In genomic region chr19:45718286-45718685, GRCm38 (mm10) we compare ENCODE assay signal across 11 mouse cellular contexts. TPM values are rescaled to one million over a fixed set of nuclear protein-coding genes. Genes with fewer than 3 reads are reported as not detected.
DNase-seq lines count a peak whose midpoint lies in the region; ATAC-seq lines count a peak whose summit lies in the region.
"Had no signal": no experiment of that assay in that cellular context is flagged by ENCODE, and none has a peak within 500 bp of the region (broad histone marks: within the 10 kb centered on the region; RNA-seq: fewer than 3 reads in every experiment).

No protein-coding gene starts in this region.

- H3K27me3 ChIP-seq in kidney, embryonic 15.5 days: no peaks in the 10 kb centered on the region
- no peaks in the 10 kb centered on the region for H3K27me3 ChIP-seq in embryonic facial prominence, embryonic 11.5 days (ENCODE audit: control insufficient read depth, insufficient read depth, low read length)
- H3K27me3 ChIP-seq in forebrain, embryonic 12.5 days: peaks cover 71% of the 10 kb centered on the region
- H3K27me3 ChIP-seq in midbrain, embryonic 14.5 days (ENCODE audit: control insufficient read depth, insufficient read depth, low read length): peaks cover 39% of the 10 kb centered on the region

- H3K9ac ChIP-seq in kidney, embryonic 15.5 days: no peak overlapping the region
- H3K9ac ChIP-seq in embryonic facial prominence, embryonic 11.5 days (replicated peaks; ENCODE audit: low read length): peak overlapping the region; percentile 19; the same call in 1 of the 2 replicates
- no peak overlapping the region for H3K9ac ChIP-seq in forebrain, embryonic 12.5 days
- no peak overlapping the region for H3K9ac ChIP-seq in midbrain, embryonic 14.5 days (replicated peaks; ENCODE audit: low read length)

- ATAC-seq in kidney, embryonic 15.5 days (replicated peaks; ENCODE audit: low FRiP score): no peak
- no peak for ATAC-seq in embryonic facial prominence, embryonic 11.5 days (replicated peaks; ENCODE audit: insufficient number of reproducible peaks, low FRiP score, low TSS enrichment, low read depth)
- 0 out of 2 replicates have a peak, but pooled peaks have one; percentile 6 for ATAC-seq in forebrain, embryonic 12.5 days (ENCODE audit: low FRiP score)
- ATAC-seq in midbrain, embryonic 14.5 days (ENCODE audit: low FRiP score, low TSS enrichment): no peak

- intact Hi-C loops in gastrocnemius, postnatal 14 days (cut with DNase I; ENCODE audit: low total_unique reads): no loop called here

- no peak overlapping the region for H3K27ac ChIP-seq in kidney, embryonic 15.5 days
- H3K27ac ChIP-seq in embryonic facial prominence, embryonic 11.5 days (replicated peaks; ENCODE audit: low read depth, low read length): no peak overlapping the region
- H3K27ac ChIP-seq in forebrain, embryonic 12.5 days: 0 out of 2 replicates have a peak overlapping the region, but pooled peaks have one; percentile 16
- H3K27ac ChIP-seq in midbrain, embryonic 14.5 days (replicated peaks; ENCODE audit: low read depth, low read length): peak overlapping the region; percentile 81

- H3K4me2 ChIP-seq in kidney, embryonic 15.5 days: peak overlapping the region; percentile 49
- no peak overlapping the region; the same call in 1 of the 2 replicates for H3K4me2 ChIP-seq in embryonic facial prominence, embryonic 11.5 days (ENCODE audit: low read depth, low read length)
- H3K4me2 ChIP-seq in forebrain, embryonic 12.5 days: peak overlapping the region; percentile 40; the same call in 1 of the 2 replicates
- peak overlapping the region; percentile 55 for H3K4me2 ChIP-seq in midbrain, embryonic 14.5 days (ENCODE audit: low read length)

- no peaks in the 10 kb centered on the region for H3K36me3 ChIP-seq in kidney, embryonic 15.5 days
- no peaks in the 10 kb centered on the region for H3K36me3 ChIP-seq in embryonic facial prominence, embryonic 11.5 days (replicated peaks; ENCODE audit: control insufficient read depth, insufficient read depth, low read depth, low read length)
- no peaks in the 10 kb centered on the region for H3K36me3 ChIP-seq in forebrain, embryonic 12.5 days (replicated peaks)
- no peaks in the 10 kb centered on the region for H3K36me3 ChIP-seq in midbrain, embryonic 14.5 days (ENCODE audit: control insufficient read depth, insufficient read depth, low read length)
- H3K36me3 ChIP-seq: G1E had no signal

- peaks cover 15% of the 10 kb centered on the region for H3K4me1 ChIP-seq in kidney, embryonic 15.5 days
- H3K4me1 ChIP-seq in embryonic facial prominence, embryonic 11.5 days (ENCODE audit: control insufficient read depth, insufficient read depth, low read length): no peaks in the 10 kb centered on the region
- H3K4me1 ChIP-seq in forebrain, embryonic 12.5 days: peaks cover 25% of the 10 kb centered on the region
- peaks cover 12% of the 10 kb centered on the region for H3K4me1 ChIP-seq in midbrain, embryonic 14.5 days (ENCODE audit: control insufficient read depth, insufficient read depth, low read length)

- 61% methylated on average over 3 of the region's 3 CpGs for WGBS in kidney, embryonic 15.5 days
- WGBS in embryonic facial prominence, embryonic 11.5 days: 63% methylated on average over 3 of the region's 3 CpGs
- WGBS in forebrain, embryonic 12.5 days: 68% methylated on average over 3 of the region's 3 CpGs
- WGBS in midbrain, embryonic 14.5 days: 51% methylated on average over 3 of the region's 3 CpGs

- DNase-seq in kidney, adult 9 months: no peak
- DNase-seq in embryonic facial prominence, embryonic 11.5 days (ENCODE audit: low spot score): no peak
- no peak for DNase-seq in midbrain, embryonic 14.5 days
- DNase-seq in right cerebral cortex, postnatal 10 days (ENCODE audit: low spot score in 2 of 2): no peak
- no peak for DNase-seq in urinary bladder, postnatal 10 days (ENCODE audit: low spot score)
- no peak for DNase-seq in gastrocnemius, postnatal 14 days
- DNase-seq: gastrocnemius, postnatal 25 days had no signal

- H3K4me3 ChIP-seq in kidney, embryonic 15.5 days (replicated peaks): no peak overlapping the region; the same call in 1 of the 2 replicates
- no peak overlapping the region for H3K4me3 ChIP-seq in embryonic facial prominence, embryonic 11.5 days (ENCODE audit: low read depth, low read length)
- 0 out of 2 replicates have a peak overlapping the region, but pooled peaks have one; percentile 11 for H3K4me3 ChIP-seq in forebrain, embryonic 12.5 days (replicated peaks)
- H3K4me3 ChIP-seq in midbrain, embryonic 14.5 days (replicated peaks; ENCODE audit: low read depth, low read length): no peak overlapping the region; the same call in 1 of the 2 replicates

- no peaks in the 10 kb centered on the region for H3K9me3 ChIP-seq in kidney, embryonic 15.5 days (replicated peaks)
- H3K9me3 ChIP-seq in embryonic facial prominence, embryonic 11.5 days (replicated peaks; ENCODE audit: control insufficient read depth, low read length): no peaks in the 10 kb centered on the region
- H3K9me3 ChIP-seq in forebrain, embryonic 12.5 days: no peaks in the 10 kb centered on the region
- H3K9me3 ChIP-seq in midbrain, embryonic 14.5 days (ENCODE audit: control insufficient read depth, low read length): no peaks in the 10 kb centered on the region
- H3K9me3 ChIP-seq: G1E had no signal

RNA-seq across cellular contexts. Expression of gene Fgf8, which starts 24.4 kb away (rescaled TPM):
- 17.8 and 20.3 TPM in 2 replicates for polyA plus RNA-seq in kidney, embryonic 15.5 days (2015; fragmentation: Nextera tagmentation; extraction: Ambion mirVana)
- 17.7 and 20.5 TPM in 2 replicates for polyA plus RNA-seq in embryonic facial prominence, embryonic 11.5 days (2014; fragmentation: Nextera tagmentation; extraction: Ambion mirVana)
- polyA plus RNA-seq in forebrain, embryonic 12.5 days (2016; fragmentation: Nextera tagmentation; extraction: Ambion mirVana): 4.6 TPM in 2 replicates
- 0.18 and 0.54 TPM in 2 replicates for polyA plus RNA-seq in midbrain, embryonic 14.5 days (2014; fragmentation: Nextera tagmentation; extraction: Ambion mirVana)
- total RNA-seq in gastrocnemius, postnatal 14 days (2021): not detected
- total RNA-seq: G1E; gastrocnemius, postnatal 25 days; liver, adult 2 months had no signal
- polyA plus RNA-seq: G1E; liver, adult 2 months had no signal

RNA-seq across cellular contexts. Expression of gene Npm3, which starts 31.1 kb away (rescaled TPM):
- 20.8 and 28.5 TPM in 2 replicates for polyA plus RNA-seq in kidney, embryonic 15.5 days (2015; fragmentation: Nextera tagmentation; extraction: Ambion mirVana)
- 15.2 and 17.2 TPM in 2 replicates for polyA plus RNA-seq in embryonic facial prominence, embryonic 11.5 days (2014; fragmentation: Nextera tagmentation; extraction: Ambion mirVana)
- 9.0 and 10.7 TPM in 2 replicates for polyA plus RNA-seq in forebrain, embryonic 12.5 days (2016; fragmentation: Nextera tagmentation; extraction: Ambion mirVana)
- 7.6 and 26.4 TPM in 2 replicates for polyA plus RNA-seq in midbrain, embryonic 14.5 days (2014; fragmentation: Nextera tagmentation; extraction: Ambion mirVana)
- 10 to 100 TPM; 10.4 to 15.8 TPM for total RNA-seq in gastrocnemius, postnatal 14 days (2021)

RNA-seq across cellular contexts. Expression of gene Fbxw4, which starts 58.2 kb away (rescaled TPM):
- polyA plus RNA-seq in kidney, embryonic 15.5 days (2015; fragmentation: Nextera tagmentation; extraction: Ambion mirVana): 6.3 and 6.7 TPM in 2 replicates
- 3.1 and 3.5 TPM in 2 replicates for polyA plus RNA-seq in embryonic facial prominence, embryonic 11.5 days (2014; fragmentation: Nextera tagmentation; extraction: Ambion mirVana)
- polyA plus RNA-seq in forebrain, embryonic 12.5 days (2016; fragmentation: Nextera tagmentation; extraction: Ambion mirVana): 4.6 and 4.7 TPM in 2 replicates
- polyA plus RNA-seq in midbrain, embryonic 14.5 days (2014; fragmentation: Nextera tagmentation; extraction: Ambion mirVana): 5.6 and 8.1 TPM in 2 replicates
- total RNA-seq in gastrocnemius, postnatal 14 days (2021): 10 to 100 TPM; 18.9 to 19.8 TPM

Comparison
In these comparisons a context has a peak if more than half of its experiments do, and no peak if none do; other contexts are left out.
1. H3K27ac ChIP-seq: peak in forebrain, embryonic 12.5 days (single experiment) and midbrain, embryonic 14.5 days (single experiment); none in kidney, embryonic 15.5 days (single experiment) and embryonic facial prominence, embryonic 11.5 days (single experiment).